Mouse (Mus musculus): ENCODE data around the gene Mak. TPM values are rescaled to one million over a fixed set of nuclear protein-coding genes. Genes with fewer than 3 reads are reported as not detected.

Mak gene
- polyA plus RNA-seq, 1 experiment, result 98.5 TPM

DNA sequence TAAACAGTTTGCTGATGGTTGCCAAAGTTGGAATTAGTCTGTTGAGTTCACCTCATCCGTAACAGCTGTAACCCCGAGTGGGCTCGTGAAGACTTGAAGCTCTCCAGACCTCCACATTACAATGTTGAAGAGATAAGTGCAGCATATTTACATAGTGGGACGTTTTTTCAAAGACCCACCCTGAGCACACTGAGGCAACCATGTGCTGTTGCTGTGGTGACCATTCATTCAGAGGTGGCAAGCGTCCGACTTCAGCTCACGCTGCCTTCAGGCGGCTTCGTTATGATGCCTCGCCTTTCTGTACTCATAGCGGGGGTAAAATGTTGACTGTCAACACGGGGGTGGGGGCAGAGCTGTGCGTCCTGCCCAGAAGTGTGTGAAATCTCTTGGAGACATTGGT is 57.4 kb downstream of the Mak start:
- Histone ChIP-seq H3K27ac (ENCODE audit: control insufficient read depth, insufficient read depth, low read depth, low read length) (no peak overlapping the region), H3K4me3 (ENCODE audit: control insufficient read depth, low read depth, low read length) (no peak overlapping the region), H3K27me3 (ENCODE audit: control insufficient read depth, insufficient read depth, low read length) (no peaks in the 10 kb centered on the region), H3K36me3 (ENCODE audit: control insufficient read depth, insufficient read depth, low read length) (no peaks in the 10 kb centered on the region; the same call in 1 of the 2 replicates), H3K4me1 (ENCODE audit: control insufficient read depth, insufficient read depth, low read length) (peaks cover under 1% of the 10 kb centered on the region; the same call in 1 of the 2 replicates)
- TF ChIP-seq POLR2A (IDR thresholded peaks at IDR 0.05; ENCODE audit: control insufficient read depth, low read depth, low read length) (no peak), CTCF (IDR thresholded peaks at IDR 0.05; ENCODE audit: control insufficient read depth, insufficient read depth, insufficient replicate concordance, low read depth, low read length) (no peak)

DNA sequence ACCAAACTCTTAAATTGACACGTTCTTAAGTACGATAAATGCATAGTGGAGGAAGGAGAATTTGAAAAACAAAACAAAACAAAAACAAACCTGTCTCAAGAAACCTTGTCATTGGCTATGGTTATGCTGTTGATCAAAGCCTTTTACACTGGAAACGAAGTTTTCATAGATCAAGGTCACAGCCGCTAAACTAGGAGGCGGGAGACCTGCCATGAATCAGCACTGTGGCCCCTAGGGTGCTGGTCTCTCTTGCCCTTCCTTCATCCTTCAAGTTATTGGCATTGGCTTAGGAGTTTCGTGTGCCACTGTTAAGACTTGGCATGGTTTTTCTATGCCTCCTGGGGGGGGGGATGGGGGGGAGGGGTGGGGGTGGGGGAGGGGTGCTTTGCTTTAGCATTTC is 57.9 kb downstream of the Mak start:
- TF ChIP-seq POLR2A (IDR thresholded peaks at IDR 0.05; ENCODE audit: control insufficient read depth, low read depth, low read length), result no peak
- no peak for TF ChIP-seq CTCF (IDR thresholded peaks at IDR 0.05; ENCODE audit: control insufficient read depth, insufficient read depth, insufficient replicate concordance, low read depth, low read length)
- Histone ChIP-seq H3K27ac (ENCODE audit: control insufficient read depth, insufficient read depth, low read depth, low read length) (no peak overlapping the region), H3K36me3 (ENCODE audit: control insufficient read depth, insufficient read depth, low read length) (no peaks in the 10 kb centered on the region; the same call in 1 of the 2 replicates)

DNA sequence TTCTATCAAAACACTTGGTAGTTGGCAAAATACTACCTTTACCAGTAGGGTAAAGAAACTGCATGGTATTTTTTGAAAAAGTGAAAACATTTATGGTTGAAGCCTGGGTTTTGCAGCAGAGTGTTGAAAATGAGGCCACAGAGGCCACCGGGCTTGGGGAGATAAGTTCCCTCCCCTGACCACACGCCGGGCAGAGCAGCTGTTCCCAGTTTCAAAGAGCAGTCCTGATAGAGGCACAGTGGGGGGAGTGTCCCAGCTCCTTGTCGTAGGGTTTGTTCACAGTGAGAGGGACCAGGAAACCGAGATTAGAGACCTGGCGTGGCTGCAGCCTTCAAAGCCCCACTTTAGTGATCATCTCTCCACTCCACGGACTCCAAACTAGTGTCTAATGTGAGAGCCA is 59.0 kb downstream of the Mak start:
- Histone ChIP-seq H3K27ac (ENCODE audit: control insufficient read depth, insufficient read depth, low read depth, low read length) (no peak overlapping the region), H3K27me3 (ENCODE audit: control insufficient read depth, insufficient read depth, low read length) (no peaks in the 10 kb centered on the region), H3K4me3 (ENCODE audit: control insufficient read depth, low read depth, low read length) (no peak overlapping the region), H3K4me1 (ENCODE audit: control insufficient read depth, insufficient read depth, low read length) (peaks cover 7% of the 10 kb centered on the region), H3K36me3 (ENCODE audit: control insufficient read depth, insufficient read depth, low read length) (no peaks in the 10 kb centered on the region; the same call in 1 of the 2 replicates)
- no peak for TF ChIP-seq CTCF (IDR thresholded peaks at IDR 0.05; ENCODE audit: control insufficient read depth, insufficient read depth, insufficient replicate concordance, low read depth, low read length)
- TF ChIP-seq POLR2A (IDR thresholded peaks at IDR 0.05; ENCODE audit: control insufficient read depth, low read depth, low read length), result no peak

More for the DNA sequence above, 57.9 kb downstream of the Mak start:
- H3K4me1 ChIP-seq (ENCODE audit: control insufficient read depth, insufficient read depth, low read length), result peaks cover 5% of the 10 kb centered on the region
- no peak overlapping the region for H3K4me3 ChIP-seq (ENCODE audit: control insufficient read depth, low read depth, low read length)
- H3K27me3 ChIP-seq (ENCODE audit: control insufficient read depth, insufficient read depth, low read length), result no peaks in the 10 kb centered on the region

DNA sequence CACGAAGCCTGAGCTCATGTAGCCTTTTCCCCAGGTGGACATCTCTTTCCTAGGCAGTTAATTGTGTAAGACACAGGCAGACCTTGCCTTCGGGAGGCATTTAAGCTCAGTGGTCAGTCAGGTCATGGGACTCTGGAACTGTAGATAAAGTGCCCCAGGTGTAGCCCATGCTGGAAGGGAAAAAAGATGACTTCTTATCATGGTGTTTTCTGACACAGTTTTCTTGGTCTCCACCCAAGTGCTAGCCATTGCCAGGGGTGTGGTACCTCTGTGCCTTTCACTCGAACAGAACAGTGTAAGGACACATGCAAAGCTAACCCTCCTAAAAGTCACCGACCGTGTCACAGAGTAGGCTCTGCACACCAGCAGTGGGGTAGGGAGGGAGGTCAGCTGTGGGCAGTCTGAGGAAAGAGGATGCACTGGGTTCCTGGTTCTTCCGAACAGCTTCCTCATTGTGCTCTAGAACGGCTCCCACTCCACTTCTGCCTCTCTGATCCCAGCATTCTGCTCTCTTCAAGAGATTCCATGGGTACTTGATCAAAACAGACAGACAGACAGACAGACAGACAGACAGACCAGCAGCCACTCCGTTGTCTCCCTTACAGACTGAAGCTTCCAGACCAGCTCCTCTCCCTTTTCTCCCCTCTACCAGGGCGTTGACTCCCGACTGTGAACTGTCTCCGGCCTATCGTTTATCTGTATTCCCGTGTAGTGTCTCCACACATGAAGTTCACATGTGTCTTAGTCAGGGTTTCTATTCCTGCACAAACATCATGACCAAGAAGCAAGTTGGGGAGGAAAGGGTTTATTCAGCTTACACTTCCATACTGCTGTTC is 60.5 kb downstream of the Mak start:
- Histone ChIP-seq H3K27ac (ENCODE audit: control insufficient read depth, insufficient read depth, low read depth, low read length) (no peak overlapping the region), H3K4me1 (ENCODE audit: control insufficient read depth, insufficient read depth, low read length) (peaks cover 12% of the 10 kb centered on the region), H3K4me3 (ENCODE audit: control insufficient read depth, low read depth, low read length) (no peak overlapping the region), H3K27me3 (ENCODE audit: control insufficient read depth, insufficient read depth, low read length) (no peaks in the 10 kb centered on the region), H3K36me3 (ENCODE audit: control insufficient read depth, insufficient read depth, low read length) (no peaks in the 10 kb centered on the region)
- no peak for TF ChIP-seq CTCF (IDR thresholded peaks at IDR 0.05; ENCODE audit: control insufficient read depth, insufficient read depth, insufficient replicate concordance, low read depth, low read length)
- no peak for TF ChIP-seq POLR2A (IDR thresholded peaks at IDR 0.05; ENCODE audit: control insufficient read depth, low read depth, low read length)

DNA sequence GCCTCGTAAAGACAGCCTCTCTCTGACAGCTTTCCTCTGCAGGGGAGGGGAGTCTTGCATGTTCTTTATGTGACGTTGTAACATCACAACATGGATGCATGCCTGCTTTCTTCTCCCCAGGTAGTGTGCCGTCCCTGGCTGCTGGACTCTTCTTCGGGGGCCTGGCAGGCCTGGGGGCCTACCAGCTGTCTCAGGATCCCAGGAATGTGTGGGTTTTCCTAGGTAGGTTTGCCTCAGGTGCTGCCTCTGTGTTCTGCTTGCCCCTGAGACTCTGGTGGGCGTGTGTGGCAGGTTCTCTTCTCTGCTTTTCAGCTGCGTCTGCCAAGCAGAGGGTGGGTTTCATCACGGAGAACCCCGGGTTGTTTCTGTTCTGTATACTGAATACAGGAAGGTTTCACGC is 61.3 kb downstream of the Mak start:
- no peak overlapping the region for H3K27ac ChIP-seq (ENCODE audit: control insufficient read depth, insufficient read depth, low read depth, low read length)
- TF ChIP-seq POLR2A (IDR thresholded peaks at IDR 0.05; ENCODE audit: control insufficient read depth, low read depth, low read length), result no peak
- peaks cover 12% of the 10 kb centered on the region for H3K4me1 ChIP-seq (ENCODE audit: control insufficient read depth, insufficient read depth, low read length)
- no peak overlapping the region for H3K4me3 ChIP-seq (ENCODE audit: control insufficient read depth, low read depth, low read length)
- no peaks in the 10 kb centered on the region for H3K36me3 ChIP-seq (ENCODE audit: control insufficient read depth, insufficient read depth, low read length)
- no peaks in the 10 kb centered on the region for H3K27me3 ChIP-seq (ENCODE audit: control insufficient read depth, insufficient read depth, low read length)

DNA sequence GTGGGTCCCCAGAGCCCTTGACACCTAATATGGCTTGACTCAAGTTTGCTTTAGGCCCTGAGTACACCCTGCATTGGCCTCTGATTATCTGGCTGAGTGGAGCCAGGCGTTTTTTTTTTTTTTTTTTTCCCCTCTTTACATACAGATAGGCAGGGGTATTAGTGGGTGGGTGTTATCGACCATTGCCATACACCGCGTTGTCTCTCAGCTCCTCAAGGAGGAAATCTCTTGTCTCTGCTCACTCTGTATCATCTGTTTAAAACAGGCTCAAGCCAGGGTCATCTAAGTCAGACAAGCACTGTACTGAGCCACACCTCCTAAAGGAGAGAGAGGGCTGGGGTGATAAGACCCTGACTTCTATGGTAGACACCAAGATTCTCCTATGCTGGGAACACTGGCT is 61.7 kb downstream of the Mak start:
- H3K27ac ChIP-seq (ENCODE audit: control insufficient read depth, insufficient read depth, low read depth, low read length), result no peak overlapping the region
- H3K4me1 ChIP-seq (ENCODE audit: control insufficient read depth, insufficient read depth, low read length), result peaks cover 12% of the 10 kb centered on the region
- no peak overlapping the region for H3K4me3 ChIP-seq (ENCODE audit: control insufficient read depth, low read depth, low read length)
- H3K27me3 ChIP-seq (ENCODE audit: control insufficient read depth, insufficient read depth, low read length), result no peaks in the 10 kb centered on the region
- TF ChIP-seq POLR2A (IDR thresholded peaks at IDR 0.05; ENCODE audit: control insufficient read depth, low read depth, low read length), result no peak
- TF ChIP-seq CTCF (IDR thresholded peaks at IDR 0.05; ENCODE audit: control insufficient read depth, insufficient read depth, insufficient replicate concordance, low read depth, low read length), result no peak
- H3K36me3 ChIP-seq (ENCODE audit: control insufficient read depth, insufficient read depth, low read length), result peaks cover 2% of the 10 kb centered on the region; the same call in 1 of the 2 replicates

DNA sequence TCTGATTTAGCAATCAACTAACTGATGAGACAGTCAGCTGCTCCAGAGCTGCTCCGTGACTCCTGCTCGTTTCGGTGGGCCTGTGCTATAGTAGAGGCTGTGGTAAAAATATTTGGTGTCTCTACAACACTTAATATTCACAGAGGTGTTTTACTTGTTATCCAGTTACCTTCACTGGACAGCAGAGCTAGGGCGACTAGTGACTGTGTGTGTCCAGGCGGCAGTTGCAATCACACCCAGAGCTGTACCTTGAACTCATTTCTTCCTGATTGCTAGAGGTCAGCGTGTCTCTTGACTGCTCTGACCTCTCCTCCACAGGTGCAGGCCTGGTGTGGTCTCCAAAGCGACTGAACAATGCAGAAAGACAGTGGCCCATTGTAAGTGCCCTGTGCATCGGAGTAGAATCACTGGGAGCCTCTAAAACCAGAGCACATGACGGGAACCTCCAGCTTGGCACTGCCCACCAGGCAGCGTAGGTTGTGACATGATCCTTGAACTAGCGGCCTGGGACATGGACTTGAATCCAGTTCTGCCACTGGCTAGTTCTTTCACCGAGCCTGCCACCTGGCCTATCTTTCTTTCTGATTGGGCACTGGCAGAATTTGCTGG is 62.6 kb downstream of the Mak start:
- Histone ChIP-seq H3K4me1 (ENCODE audit: control insufficient read depth, insufficient read depth, low read length) (peaks cover 12% of the 10 kb centered on the region), H3K27ac (ENCODE audit: control insufficient read depth, insufficient read depth, low read depth, low read length) (no peak overlapping the region; the same call in 1 of the 2 replicates), H3K4me3 (ENCODE audit: control insufficient read depth, low read depth, low read length) (peak overlapping the region; percentile 94), H3K36me3 (ENCODE audit: control insufficient read depth, insufficient read depth, low read length) (peaks cover 2% of the 10 kb centered on the region; the same call in 1 of the 2 replicates), H3K27me3 (ENCODE audit: control insufficient read depth, insufficient read depth, low read length) (no peaks in the 10 kb centered on the region)
- TF ChIP-seq POLR2A (IDR thresholded peaks at IDR 0.05; ENCODE audit: control insufficient read depth, low read depth, low read length), result no peak
- no peak for TF ChIP-seq CTCF (IDR thresholded peaks at IDR 0.05; ENCODE audit: control insufficient read depth, insufficient read depth, insufficient replicate concordance, low read depth, low read length)
